Mouse (Mus musculus): ENCODE measurements around the gene Ergic3. TPM values are rescaled to one million over a fixed set of nuclear protein-coding genes. Genes with fewer than 3 reads are reported as not detected.

The Ergic3 gene
- polyA plus RNA-seq, 2 experiments: 72.8 to 95.7 TPM

DNA sequence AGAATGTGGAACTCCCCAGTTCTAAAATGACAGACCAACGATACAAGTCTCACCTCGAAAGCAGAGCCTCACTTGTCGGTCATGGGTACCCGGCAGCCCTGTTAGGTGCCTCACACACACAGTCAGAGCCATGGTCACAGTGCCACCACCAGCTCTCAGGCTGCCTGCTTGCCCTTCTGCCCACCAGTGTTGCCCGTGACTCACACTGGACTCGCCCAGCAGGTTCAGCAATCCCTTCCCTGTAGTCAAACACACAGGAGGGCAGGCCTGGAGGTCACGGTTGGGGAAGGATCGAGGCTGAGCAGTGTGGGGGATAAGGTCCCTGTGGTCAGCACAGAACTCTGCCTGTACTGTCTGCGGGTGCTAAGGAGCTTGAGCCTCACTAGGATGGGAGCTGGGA lies 45.0 kb downstream of the Ergic3 start, which contains the start of gene Fer1l4:
Gene Fer1l4, minus strand, starts transcription at position 132 of the 400 bp plus-strand sequence.
- Histone ChIP-seq H3K27me3 (ENCODE audit: control insufficient read depth, insufficient read depth, low read length) (no peaks in the 10 kb centered on the region), H3K4me2 (ENCODE audit: low read depth) (no peak within 1 kb of the TSS), H3K27ac (no peak within 1 kb of the TSS), H3K9me3 (ENCODE audit: control insufficient read depth, low read length) (no peaks in the 10 kb centered on the region), H3K9ac (replicated peaks) (no peak within 1 kb of the TSS), H3K36me3 (replicated peaks; ENCODE audit: control insufficient read depth, insufficient read depth, low read depth) (no peaks in the 10 kb centered on the region), H3K4me1 (replicated peaks; ENCODE audit: control insufficient read depth in 2 of 2, insufficient read depth in 2 of 2, low read length in 1 of 2) (no peaks in the 10 kb centered on the region), H3K4me3 (ENCODE audit: insufficient read depth in 1 of 2, low read depth in 2 of 2, low read length in 2 of 2) (no peak within 1 kb of the TSS)
- TF ChIP-seq EP300 (IDR thresholded peaks at IDR 0.05; ENCODE audit: low read depth): no peak
- no peak for TF ChIP-seq CTCF (IDR thresholded peaks at IDR 0.05; ENCODE audit: low read depth)
- WGBS (ENCODE audit: insufficient replicate concordance): 65% methylated on average over 9 of the region's 9 CpGs
- DNase-seq (ENCODE audit: low read depth in 3 of 3, low spot score in 3 of 3): no peak
- no peak for ATAC-seq (ENCODE audit: insufficient read depth)

DNA sequence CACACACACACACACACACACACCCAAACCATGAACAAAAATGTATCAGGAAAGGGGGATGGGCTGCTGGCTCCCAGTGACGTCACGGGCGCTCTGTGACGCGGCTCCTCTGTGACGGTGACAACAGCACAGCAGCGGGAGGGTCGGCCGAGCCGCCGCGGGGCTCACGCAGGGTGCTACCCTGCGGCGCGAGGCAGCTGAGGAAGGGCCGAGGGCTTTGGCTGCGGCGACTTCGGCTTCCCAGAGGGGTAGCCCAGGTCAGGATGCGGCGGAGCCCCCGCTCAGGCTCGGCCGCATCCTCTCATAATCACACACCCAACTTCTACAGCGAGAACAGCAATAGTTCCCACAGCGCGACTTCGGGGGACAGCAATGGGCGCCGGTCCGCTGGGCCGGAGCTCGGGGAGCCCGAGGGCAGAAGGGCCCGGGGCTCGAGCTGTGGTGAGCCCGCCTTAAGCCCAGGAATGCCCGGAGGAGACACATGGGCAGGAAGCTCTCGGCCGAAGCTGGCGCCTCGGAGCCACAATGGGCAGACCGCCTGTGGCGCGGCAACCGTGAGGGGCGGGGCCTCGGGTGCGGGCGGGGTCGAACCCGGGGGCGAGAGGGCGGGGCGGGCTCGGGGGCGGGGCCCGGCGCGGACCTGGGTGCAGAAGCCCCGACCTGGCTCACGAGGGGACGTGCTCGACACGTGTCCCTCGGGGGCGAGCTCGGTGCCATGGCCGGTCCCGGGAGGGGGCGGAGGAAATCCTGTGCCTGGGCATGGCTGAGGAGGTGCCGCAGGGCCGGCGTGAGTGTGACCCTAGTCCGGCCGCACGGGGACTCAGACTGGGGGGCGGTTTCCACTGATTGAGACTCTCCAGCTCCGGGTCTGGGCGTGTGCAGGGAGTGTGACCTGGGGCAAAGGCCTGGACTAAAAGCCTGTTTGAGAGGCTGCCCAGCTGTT lies 57.5 kb downstream of the Ergic3 start, which contains the start of gene Spag4:
Gene Spag4, plus strand, starts transcription at position 77 of the 943 bp plus-strand sequence.
- Histone ChIP-seq H3K4me2 (ENCODE audit: low read depth) (peak within 1 kb of the TSS; percentile 86), H3K27me3 (ENCODE audit: control insufficient read depth, insufficient read depth, low read length) (no peaks in the 10 kb centered on the region), H3K9me3 (ENCODE audit: control insufficient read depth, low read length) (no peaks in the 10 kb centered on the region), H3K27ac (peak within 1 kb of the TSS; percentile 30; the same call in 1 of the 2 replicates), H3K36me3 (replicated peaks; ENCODE audit: control insufficient read depth, insufficient read depth, low read depth) (no peaks in the 10 kb centered on the region), H3K4me3 (ENCODE audit: insufficient read depth in 1 of 2, low read depth in 2 of 2, low read length in 2 of 2) (peak within 1 kb of the TSS; percentile 58 to 82), H3K4me1 (replicated peaks; ENCODE audit: control insufficient read depth in 2 of 2, insufficient read depth in 2 of 2, low read length in 1 of 2) (peaks cover 3 to 9% of the 10 kb centered on the region in 2 experiments; a peak in 3 of 4 replicates), H3K9ac (replicated peaks) (peak within 1 kb of the TSS; percentile 69)
- peak; percentile 45 to 60 (median 47) for DNase-seq (ENCODE audit: low read depth in 3 of 3, low spot score in 3 of 3)
- under 1% methylated on average over 78 of the region's 81 CpGs for WGBS (ENCODE audit: insufficient replicate concordance)
- peak; percentile 87 for ATAC-seq (ENCODE audit: insufficient read depth)
- TF ChIP-seq CTCF (IDR thresholded peaks at IDR 0.05; ENCODE audit: low read depth): no peak
- no peak for TF ChIP-seq EP300 (IDR thresholded peaks at IDR 0.05; ENCODE audit: low read depth)

DNA sequence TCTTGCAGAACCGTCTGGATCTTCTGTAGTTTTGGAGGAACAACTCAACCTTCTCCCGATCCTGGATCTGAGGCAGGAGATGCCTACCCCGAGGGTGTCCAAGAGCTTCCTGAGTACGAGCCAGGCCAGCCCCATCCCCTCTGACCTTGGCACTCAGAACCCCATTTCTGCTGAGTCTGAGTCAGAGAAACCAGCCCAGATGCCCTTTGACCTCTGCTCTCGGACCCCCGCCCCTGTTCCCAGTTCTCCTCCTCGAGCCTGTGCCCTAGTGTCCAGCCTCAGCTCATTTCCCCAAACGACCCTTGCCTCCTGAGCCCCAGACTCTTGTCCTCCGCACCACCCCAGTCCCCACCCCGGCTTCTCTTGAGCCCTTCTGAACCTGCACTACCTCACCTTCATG lies 58.3 kb downstream of the Ergic3 start:
- Histone ChIP-seq H3K9me3 (ENCODE audit: control insufficient read depth, low read length) (no peaks in the 10 kb centered on the region), H3K9ac (replicated peaks) (peak overlapping the region; percentile 47), H3K36me3 (replicated peaks; ENCODE audit: control insufficient read depth, insufficient read depth, low read depth) (no peaks in the 10 kb centered on the region), H3K27ac (no peak overlapping the region), H3K4me2 (ENCODE audit: low read depth) (peak overlapping the region; percentile 86), H3K27me3 (ENCODE audit: control insufficient read depth, insufficient read depth, low read length) (no peaks in the 10 kb centered on the region), H3K4me1 (replicated peaks; ENCODE audit: control insufficient read depth in 2 of 2, insufficient read depth in 2 of 2, low read length in 1 of 2) (peaks cover 3 to 9% of the 10 kb centered on the region in 2 experiments; a peak in 3 of 4 replicates), H3K4me3 (ENCODE audit: insufficient read depth in 1 of 2, low read depth in 2 of 2, low read length in 2 of 2) (peak overlapping the region in 1 of 2 experiments; percentile 82; a peak in 2 of 4 replicates)
- ATAC-seq (ENCODE audit: insufficient read depth) (no peak), DNase-seq (ENCODE audit: low read depth in 3 of 3, low spot score in 3 of 3) (no peak)
- TF ChIP-seq EP300 (IDR thresholded peaks at IDR 0.05; ENCODE audit: low read depth): no peak
- no peak for TF ChIP-seq CTCF (IDR thresholded peaks at IDR 0.05; ENCODE audit: low read depth)
- WGBS (ENCODE audit: insufficient replicate concordance): 37% methylated on average over 10 of the region's 10 CpGs

Other genes with a start within 250 kb of the Ergic3 start
- 0.01 and 0.06 TPM in 2 replicates for gene Mmp24, start 232.7 kb upstream of the Ergic3 start, polyA plus RNA-seq (2012; rRNA removed)
- gene Mmp24, start 232.7 kb upstream of the Ergic3 start, polyA plus RNA-seq (2014; fragmentation: Nextera tagmentation; extraction: Ambion mirVana): not detected in 2 replicates
- gene BC029722, start 188.6 kb upstream of the Ergic3 start, polyA plus RNA-seq (2012; rRNA removed): 3.7 and 5.0 TPM in 2 replicates
- gene BC029722, start 188.6 kb upstream of the Ergic3 start, polyA plus RNA-seq (2014; fragmentation: Nextera tagmentation; extraction: Ambion mirVana): 2.6 and 2.7 TPM in 2 replicates
- gene Eif6, start 181.1 kb upstream of the Ergic3 start, polyA plus RNA-seq (2012; rRNA removed): 40.9 and 62.4 TPM in 2 replicates
- 128 TPM in 2 replicates for gene Eif6, start 181.1 kb upstream of the Ergic3 start, polyA plus RNA-seq (2014; fragmentation: Nextera tagmentation; extraction: Ambion mirVana)
- gene Fam83c, start 173.2 kb upstream of the Ergic3 start, polyA plus RNA-seq (2012; rRNA removed): not detected in 2 replicates
- 0.05 and 0.09 TPM in 2 replicates for gene Fam83c, start 173.2 kb upstream of the Ergic3 start, polyA plus RNA-seq (2014; fragmentation: Nextera tagmentation; extraction: Ambion mirVana)
- 10.5 and 17.4 TPM in 2 replicates for gene Uqcc1, start 77.7 kb upstream of the Ergic3 start, polyA plus RNA-seq (2012; rRNA removed)
- 25.6 and 31.6 TPM in 2 replicates for gene Uqcc1, start 77.7 kb upstream of the Ergic3 start, polyA plus RNA-seq (2014; fragmentation: Nextera tagmentation; extraction: Ambion mirVana)
- not detected in 2 replicates for gene Gm15557, start 67.3 kb upstream of the Ergic3 start, polyA plus RNA-seq (2012; rRNA removed)
- not detected in 2 replicates for gene Gm15557, start 67.3 kb upstream of the Ergic3 start, polyA plus RNA-seq (2014; fragmentation: Nextera tagmentation; extraction: Ambion mirVana)
- gene Gdf5, start 62.7 kb upstream of the Ergic3 start, polyA plus RNA-seq (2012; rRNA removed): 0.02 and 0.09 TPM in 2 replicates
- gene Gdf5, start 62.7 kb upstream of the Ergic3 start, polyA plus RNA-seq (2014; fragmentation: Nextera tagmentation; extraction: Ambion mirVana): not detected in 2 replicates
- gene Cep250, start 51.6 kb upstream of the Ergic3 start, polyA plus RNA-seq (2012; rRNA removed): 6.0 and 9.8 TPM in 2 replicates
- gene Cep250, start 51.6 kb upstream of the Ergic3 start, polyA plus RNA-seq (2014; fragmentation: Nextera tagmentation; extraction: Ambion mirVana): 7.4 and 9.3 TPM in 2 replicates
- gene 6430550D23Rik, start 68 bp upstream of the Ergic3 start, polyA plus RNA-seq (2012; rRNA removed): 1.6 and 2.1 TPM in 2 replicates
- 0.41 and 1.9 TPM in 2 replicates for gene 6430550D23Rik, start 68 bp upstream of the Ergic3 start, polyA plus RNA-seq (2014; fragmentation: Nextera tagmentation; extraction: Ambion mirVana)
- 0.02 TPM in 1 of 2 replicates, not detected in the other for gene Fer1l4, start 44.9 kb downstream of the Ergic3 start, polyA plus RNA-seq (2012; rRNA removed)
- gene Fer1l4, start 44.9 kb downstream of the Ergic3 start, polyA plus RNA-seq (2014; fragmentation: Nextera tagmentation; extraction: Ambion mirVana): not detected in 2 replicates
- gene Spag4, start 57.1 kb downstream of the Ergic3 start, polyA plus RNA-seq (2012; rRNA removed): 0.69 and 1.1 TPM in 2 replicates
- 0.49 and 1.2 TPM in 2 replicates for gene Spag4, start 57.1 kb downstream of the Ergic3 start, polyA plus RNA-seq (2014; fragmentation: Nextera tagmentation; extraction: Ambion mirVana)
- 17.9 and 21.2 TPM in 2 replicates for gene Cpne1, start 103.9 kb downstream of the Ergic3 start, polyA plus RNA-seq (2012; rRNA removed)
- gene Cpne1, start 103.9 kb downstream of the Ergic3 start, polyA plus RNA-seq (2014; fragmentation: Nextera tagmentation; extraction: Ambion mirVana): 11.5 and 14.0 TPM in 2 replicates
- 1.7 and 5.0 TPM in 2 replicates for gene Rbm12, start 103.9 kb downstream of the Ergic3 start, polyA plus RNA-seq (2012; rRNA removed)
- 9.6 and 9.8 TPM in 2 replicates for gene Rbm12, start 103.9 kb downstream of the Ergic3 start, polyA plus RNA-seq (2014; fragmentation: Nextera tagmentation; extraction: Ambion mirVana)
- gene Gm28036, start 119.0 kb downstream of the Ergic3 start, polyA plus RNA-seq (2012; rRNA removed): 1.9 and 3.9 TPM in 2 replicates
- gene Gm28036, start 119.0 kb downstream of the Ergic3 start, polyA plus RNA-seq (2014; fragmentation: Nextera tagmentation; extraction: Ambion mirVana): 5.1 and 5.5 TPM in 2 replicates
- 123 and 181 TPM in 2 replicates for gene Romo1, start 136.0 kb downstream of the Ergic3 start, polyA plus RNA-seq (2012; rRNA removed)
- 248 and 249 TPM in 2 replicates for gene Romo1, start 136.0 kb downstream of the Ergic3 start, polyA plus RNA-seq (2014; fragmentation: Nextera tagmentation; extraction: Ambion mirVana)
- gene Nfs1, start 136.1 kb downstream of the Ergic3 start, polyA plus RNA-seq (2012; rRNA removed): 37.3 and 40.9 TPM in 2 replicates
- 55.3 and 62.5 TPM in 2 replicates for gene Nfs1, start 136.1 kb downstream of the Ergic3 start, polyA plus RNA-seq (2014; fragmentation: Nextera tagmentation; extraction: Ambion mirVana)
- gene Rbm39, start 172.2 kb downstream of the Ergic3 start, polyA plus RNA-seq (2012; rRNA removed): 46.5 and 69.5 TPM in 2 replicates
- 207 and 223 TPM in 2 replicates for gene Rbm39, start 172.2 kb downstream of the Ergic3 start, polyA plus RNA-seq (2014; fragmentation: Nextera tagmentation; extraction: Ambion mirVana)
- 2.6 and 2.9 TPM in 2 replicates for gene Phf20, start 188.4 kb downstream of the Ergic3 start, polyA plus RNA-seq (2012; rRNA removed)
- gene Phf20, start 188.4 kb downstream of the Ergic3 start, polyA plus RNA-seq (2014; fragmentation: Nextera tagmentation; extraction: Ambion mirVana): 10.1 and 12.7 TPM in 2 replicates

Measured in liver, embryonic 14.5 days (tissue).